8 mouse cellular contexts compared by ENCODE assay signal in the genomic region with DNA sequence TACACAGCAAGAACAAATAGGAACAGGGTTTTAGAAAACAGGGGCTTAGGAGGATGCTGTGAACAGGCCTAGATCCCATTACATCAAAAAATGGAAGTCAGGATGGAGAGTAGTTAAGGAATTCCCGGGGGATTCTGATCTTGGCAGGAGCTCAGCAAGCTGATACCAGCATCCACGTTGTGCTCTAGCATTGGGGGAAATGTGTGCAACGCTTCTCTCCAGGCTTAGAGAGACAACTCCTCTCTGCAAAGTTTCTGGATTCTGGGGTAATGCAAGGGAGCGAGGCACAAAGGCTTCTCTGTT.
DNase-seq lines count a peak whose midpoint lies in the region; ATAC-seq lines count a peak whose summit lies in the region.

No protein-coding gene starts in this region.

- no peak overlapping the region for H3K9ac ChIP-seq in embryonic facial prominence, embryonic 11.5 days (replicated peaks; ENCODE audit: low read length)
- no peak overlapping the region for H3K9ac ChIP-seq in heart, embryonic 13.5 days
- H3K9ac ChIP-seq in limb, embryonic 12.5 days (replicated peaks) = no peak overlapping the region

- no peaks in the 10 kb centered on the region for H3K9me3 ChIP-seq in embryonic facial prominence, embryonic 11.5 days (replicated peaks; ENCODE audit: control insufficient read depth, low read length)
- no peaks in the 10 kb centered on the region for H3K9me3 ChIP-seq in heart, embryonic 13.5 days
- H3K9me3 ChIP-seq in limb, embryonic 12.5 days = no peaks in the 10 kb centered on the region

- 25% methylated on average over 4 of the region's 4 CpGs for whole genome bisulfite sequencing in embryonic facial prominence, embryonic 11.5 days
- WGBS in heart, embryonic 13.5 days = 25% methylated on average over 4 of the region's 4 CpGs
- 38% methylated on average over 4 of the region's 4 CpGs for WGBS in limb, embryonic 12.5 days

- no peak; the same call in 1 of the 2 replicates for ATAC-seq in embryonic facial prominence, embryonic 11.5 days (replicated peaks; ENCODE audit: insufficient number of reproducible peaks, low FRiP score, low TSS enrichment, low read depth)
- ATAC-seq in heart, embryonic 13.5 days (ENCODE audit: extremely low read depth, insufficient number of reproducible peaks, low FRiP score, low TSS enrichment) = no peak
- ATAC-seq in limb, embryonic 12.5 days (ENCODE audit: insufficient number of reproducible peaks, insufficient read depth, low FRiP score, low TSS enrichment, low read depth) = peak; percentile 71
- no peak for ATAC-seq in CD4-positive, CD25-positive, alpha-beta regulatory T cell, adult 4 months

- DNase-seq in layer of hippocampus, postnatal 14 days (ENCODE audit: low spot score in 2 of 2) = peak; percentile 26 to 48
- DNase-seq in layer of hippocampus, postnatal 36 days = no peak
- peak; percentile 77 for DNase-seq in embryonic facial prominence, embryonic 11.5 days (ENCODE audit: low spot score)
- DNase-seq in left cerebral cortex, adult 18-20 months (ENCODE audit: low spot score in 2 of 2) = no peak
- no peak for DNase-seq in left cerebral cortex, adult 11 months (ENCODE audit: low spot score)

- no peaks in the 10 kb centered on the region for H3K27me3 ChIP-seq in embryonic facial prominence, embryonic 11.5 days (ENCODE audit: control insufficient read depth, insufficient read depth, low read length)
- no peaks in the 10 kb centered on the region for H3K27me3 ChIP-seq in heart, embryonic 13.5 days (replicated peaks)
- no peaks in the 10 kb centered on the region for H3K27me3 ChIP-seq in limb, embryonic 12.5 days

- H3K36me3 ChIP-seq in embryonic facial prominence, embryonic 11.5 days (replicated peaks; ENCODE audit: control insufficient read depth, insufficient read depth, low read depth, low read length) = no peaks in the 10 kb centered on the region
- no peaks in the 10 kb centered on the region for H3K36me3 ChIP-seq in heart, embryonic 13.5 days
- H3K36me3 ChIP-seq in limb, embryonic 12.5 days = no peaks in the 10 kb centered on the region

- H3K27ac ChIP-seq in embryonic facial prominence, embryonic 11.5 days (replicated peaks; ENCODE audit: low read depth, low read length) = 0 out of 2 replicates have a peak overlapping the region, but pooled peaks have one; percentile 16
- H3K27ac ChIP-seq in heart, embryonic 13.5 days (replicated peaks) = peak overlapping the region; percentile 66
- H3K27ac ChIP-seq in limb, embryonic 12.5 days = peak overlapping the region; percentile 64; the same call in 1 of the 2 replicates

- H3K4me1 ChIP-seq in embryonic facial prominence, embryonic 11.5 days (ENCODE audit: control insufficient read depth, insufficient read depth, low read length) = peaks cover 4% of the 10 kb centered on the region; the same call in 1 of the 2 replicates
- peaks cover 23% of the 10 kb centered on the region for H3K4me1 ChIP-seq in heart, embryonic 13.5 days
- peaks cover 23% of the 10 kb centered on the region for H3K4me1 ChIP-seq in limb, embryonic 12.5 days (replicated peaks)

- H3K4me3 ChIP-seq in embryonic facial prominence, embryonic 11.5 days (ENCODE audit: low read depth, low read length) = no peak overlapping the region
- no peak overlapping the region for H3K4me3 ChIP-seq in heart, embryonic 13.5 days
- no peak overlapping the region for H3K4me3 ChIP-seq in limb, embryonic 12.5 days (replicated peaks)

- H3K4me2 ChIP-seq in embryonic facial prominence, embryonic 11.5 days (ENCODE audit: low read depth, low read length) = no peak overlapping the region
- H3K4me2 ChIP-seq in heart, embryonic 13.5 days = no peak overlapping the region
- H3K4me2 ChIP-seq in limb, embryonic 12.5 days = no peak overlapping the region

Comparison
In these comparisons a context has a peak if more than half of its experiments do, and no peak if none do; other contexts are left out.
1. DNase-seq: peak in layer of hippocampus, postnatal 14 days (2 of 2) and embryonic facial prominence, embryonic 11.5 days (single experiment); none in layer of hippocampus, postnatal 36 days (0 of 2), left cerebral cortex, adult 18-20 months (0 of 2) and left cerebral cortex, adult 11 months (single experiment).
2. H3K27ac ChIP-seq: peak in every context shown above with its lines; median percentile 66 in heart, embryonic 13.5 days; 64 in limb, embryonic 12.5 days; 16 in embryonic facial prominence, embryonic 11.5 days.